Mouse (Mus musculus): ENCODE measurements around the gene Rbfox1.

The Rbfox1 gene

DNA sequence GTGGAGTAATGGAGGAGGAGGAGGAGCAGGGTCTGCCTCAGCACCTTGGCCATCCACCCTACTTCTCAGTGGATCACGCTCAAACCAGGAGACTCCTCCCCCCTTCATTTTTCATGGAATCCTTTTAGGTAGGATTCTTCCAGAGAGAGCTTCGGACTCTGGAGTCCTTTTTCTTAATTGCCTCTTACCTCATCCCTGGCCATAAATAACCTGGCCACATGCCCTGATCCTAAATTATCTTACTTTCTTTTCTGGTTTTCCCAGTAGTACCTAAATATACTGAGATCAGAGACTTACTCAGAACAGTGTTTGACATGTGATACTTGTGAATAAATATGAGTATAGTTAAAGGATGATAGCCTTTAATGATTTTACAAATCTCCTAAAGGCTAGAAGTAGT is 1042.5 kb downstream of the Rbfox1 start:
- DNase-seq (ENCODE audit: low spot score) = no peak

DNA sequence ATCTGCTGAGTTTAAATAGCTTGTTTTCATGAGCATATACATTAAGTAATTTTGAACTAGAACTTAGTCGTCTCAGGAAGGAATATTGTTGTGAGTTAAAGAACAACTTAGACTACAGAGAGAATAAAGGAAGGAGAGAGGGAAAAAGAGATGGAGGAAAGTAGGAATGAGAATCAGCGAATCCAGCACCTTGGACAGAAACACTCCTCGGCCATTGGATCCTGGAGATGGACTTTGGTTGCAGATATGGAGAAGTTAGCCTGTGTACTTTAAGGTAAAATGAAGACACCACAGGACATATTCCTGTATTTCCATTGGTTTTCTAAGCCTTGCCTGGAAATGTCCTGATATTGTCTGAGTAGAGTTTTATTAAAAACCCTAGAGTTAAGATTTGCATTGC is 1045.6 kb downstream of the Rbfox1 start:
- DNase-seq (ENCODE audit: low spot score) = no peak

DNA sequence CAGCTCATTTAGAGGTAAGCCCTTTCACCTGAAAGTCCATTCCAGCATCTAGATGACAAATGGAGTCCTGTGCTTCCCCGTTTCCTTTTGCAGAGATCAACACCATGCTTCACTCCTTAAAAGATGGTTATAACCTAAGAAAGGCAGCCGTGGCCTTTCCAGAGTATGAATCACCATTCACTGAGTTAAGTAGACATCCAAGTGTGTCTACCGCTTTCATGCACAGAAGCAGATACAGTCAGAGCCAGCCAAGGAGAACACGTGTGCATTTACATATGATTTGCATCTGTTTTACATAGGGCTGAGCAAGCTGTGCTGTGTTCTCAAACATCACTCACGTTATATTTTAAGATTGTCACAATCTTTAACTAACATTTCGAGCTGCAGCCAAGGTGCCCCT is 1061.0 kb downstream of the Rbfox1 start:
- DNase-seq (ENCODE audit: low spot score) = no peak

DNA sequence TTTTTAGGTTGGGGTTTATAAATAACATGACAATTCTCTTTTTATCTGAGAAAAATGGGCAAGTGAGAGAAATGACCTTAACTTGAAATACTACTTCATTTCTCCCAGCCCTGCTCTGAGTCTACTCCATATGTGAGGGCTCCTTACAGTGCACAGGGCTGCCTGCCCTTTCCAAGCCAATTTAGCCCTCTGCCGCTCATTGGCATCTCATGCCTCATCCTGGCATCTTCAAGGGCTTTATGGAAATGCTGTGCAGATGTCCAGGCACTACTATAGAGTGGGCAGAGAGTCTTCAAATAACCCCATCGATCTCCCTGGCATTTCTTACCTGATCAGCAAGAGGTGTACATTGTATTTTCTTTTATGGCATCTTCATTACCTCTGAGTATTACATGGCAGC is 1064.5 kb downstream of the Rbfox1 start:
- DNase-seq (ENCODE audit: low spot score) = no peak

DNA sequence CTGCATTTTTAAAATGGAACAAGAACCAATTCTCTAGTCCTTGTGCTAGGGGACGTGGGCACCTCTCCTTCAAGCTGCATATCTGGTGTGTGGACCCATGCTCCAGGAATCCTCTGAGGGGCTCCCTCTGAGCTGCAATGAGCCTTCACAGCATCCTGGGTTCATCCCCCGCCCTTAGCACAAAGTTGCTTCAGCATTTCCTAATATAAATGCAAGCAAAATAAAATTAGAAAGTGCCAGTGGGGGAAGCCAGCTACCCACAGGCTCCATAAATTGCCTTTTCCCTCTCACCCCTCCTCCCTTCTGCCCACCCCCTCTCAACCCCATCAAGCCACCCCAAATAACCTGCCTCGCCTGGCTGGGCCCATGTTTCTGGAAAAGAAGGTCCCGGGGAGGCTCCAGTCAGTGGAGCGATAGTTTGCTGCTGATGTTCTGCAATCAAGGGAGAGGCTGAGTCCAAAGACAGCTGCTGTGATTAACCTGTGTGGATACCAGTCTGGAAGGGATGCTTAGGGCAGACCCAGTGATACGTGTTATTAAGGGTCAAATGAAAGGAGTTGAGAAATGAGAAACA is 1070.0 kb downstream of the Rbfox1 start:
- no peak for DNase-seq (ENCODE audit: low spot score)

DNA sequence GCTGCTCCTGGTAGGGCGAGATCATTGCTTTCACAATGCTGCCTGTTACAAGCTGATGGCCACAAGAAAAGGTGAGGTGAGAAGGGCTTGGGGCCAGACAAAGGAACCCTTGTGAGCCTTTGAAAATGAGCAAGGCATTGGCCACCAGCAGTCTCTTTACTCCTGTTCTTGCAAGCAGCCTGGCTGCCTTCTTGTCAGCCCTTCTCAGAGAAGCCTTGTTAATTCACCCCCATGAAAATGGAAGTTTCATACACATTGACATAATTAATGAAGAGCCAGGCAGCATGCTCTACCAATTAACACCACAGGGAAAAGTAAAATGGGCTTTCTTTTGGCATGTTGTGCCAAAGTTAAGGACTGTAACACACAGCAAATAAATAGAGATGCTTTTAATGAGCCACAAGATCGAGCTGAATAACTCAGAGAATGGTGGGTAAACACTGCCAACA is 1076.8 kb downstream of the Rbfox1 start:
- DNase-seq (ENCODE audit: low spot score) = no peak

DNA sequence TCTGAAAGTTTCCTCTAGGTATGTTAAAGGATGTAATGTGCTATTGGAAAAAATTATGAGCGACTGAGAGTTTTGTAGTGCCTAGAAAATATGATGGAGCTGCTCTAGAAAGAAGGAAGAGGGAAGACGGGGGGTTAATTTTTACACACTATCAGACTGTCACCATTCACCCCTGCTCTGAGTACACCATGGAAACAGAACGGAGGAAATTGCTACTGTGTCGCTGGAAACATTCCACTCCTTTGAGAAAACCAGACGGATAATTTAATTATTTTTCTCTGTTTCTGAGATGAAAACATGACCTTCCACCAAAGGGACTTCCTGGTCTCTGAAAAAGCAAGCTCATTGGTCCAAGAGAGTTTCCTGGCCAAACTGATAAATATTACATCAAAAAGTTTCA is 1077.4 kb downstream of the Rbfox1 start:
- no peak for DNase-seq (ENCODE audit: low spot score)

DNA sequence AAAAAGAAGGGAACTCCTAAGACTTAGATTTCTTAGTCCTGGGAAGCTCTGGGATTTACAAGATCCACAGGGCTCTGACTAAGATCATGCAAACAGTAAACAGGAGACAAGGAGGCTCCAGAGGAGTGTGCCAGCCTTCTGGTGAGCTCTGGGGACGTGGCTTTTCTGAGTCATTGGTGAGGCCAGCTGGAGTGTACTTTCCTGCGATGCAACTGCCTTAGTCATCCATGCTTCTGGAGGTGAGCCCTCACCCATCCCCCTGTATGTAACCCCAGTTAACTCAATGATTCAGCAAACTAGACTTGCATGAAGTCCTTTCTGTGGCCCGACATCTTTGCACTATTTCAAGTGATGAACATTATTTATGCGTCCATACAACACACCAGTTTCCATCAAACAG is 1078.4 kb downstream of the Rbfox1 start:
- DNase-seq (ENCODE audit: low spot score) = no peak

DNA sequence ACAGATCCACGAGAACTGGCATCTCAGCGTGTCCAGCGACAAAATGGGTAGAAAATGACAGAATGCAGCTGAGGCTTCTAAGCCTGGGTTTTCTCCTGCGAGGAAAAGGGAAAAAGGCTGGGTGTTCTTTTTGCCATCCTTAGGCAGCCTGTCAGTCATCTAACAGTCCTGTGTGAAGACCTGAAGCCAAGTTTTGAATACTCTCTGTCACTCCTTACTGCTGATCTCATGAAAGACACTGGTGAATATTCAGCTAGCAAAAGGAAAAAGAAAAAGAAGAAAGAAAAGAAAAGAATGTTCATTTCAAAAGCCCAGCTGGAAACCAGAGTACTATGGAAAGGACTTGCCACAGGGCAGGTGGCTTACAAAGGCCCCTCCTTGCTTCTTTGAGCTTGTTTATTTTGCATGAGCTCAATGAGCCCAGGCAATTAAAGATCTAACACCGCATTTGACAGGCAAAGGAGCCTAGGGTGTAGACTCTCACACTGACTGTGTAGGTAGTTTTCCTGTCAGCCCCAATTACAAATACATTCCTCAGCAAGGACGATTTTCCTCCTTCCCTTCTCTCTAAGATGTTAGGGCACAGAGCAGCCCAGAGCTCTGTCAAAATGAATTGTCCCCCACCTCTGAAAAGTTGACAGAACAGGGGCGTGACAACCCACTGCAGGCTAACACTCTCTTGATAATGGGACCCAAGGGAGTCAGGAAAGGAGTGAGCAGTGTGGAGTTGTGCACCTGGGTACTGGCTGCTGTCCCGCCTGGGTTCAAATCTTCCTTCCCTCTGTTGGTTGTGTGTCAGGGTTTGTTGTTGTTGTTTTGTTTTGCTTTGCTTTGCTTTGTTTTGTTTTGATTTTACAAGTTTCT is 1079.8 kb downstream of the Rbfox1 start:
- no peak for DNase-seq (ENCODE audit: low spot score)

DNA sequence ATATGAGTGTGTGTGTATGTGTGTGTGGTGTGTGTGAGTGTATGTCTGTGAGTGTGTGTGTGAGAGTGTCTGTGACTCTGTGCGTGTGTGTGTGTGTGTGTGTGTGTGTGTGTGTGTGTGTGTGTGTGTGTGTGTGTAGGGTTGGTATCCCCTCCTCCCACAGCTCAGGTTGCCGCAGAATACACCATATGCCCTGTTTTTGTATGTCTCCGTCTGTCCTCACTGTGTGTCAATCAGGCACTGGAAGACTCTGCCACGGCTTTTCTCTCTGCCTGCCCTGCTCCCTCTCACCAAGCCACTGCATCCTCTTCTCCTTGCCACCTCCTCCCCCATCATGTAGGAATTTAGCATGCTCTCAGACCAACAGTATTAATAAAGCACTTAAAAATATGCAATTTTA is 1084.8 kb downstream of the Rbfox1 start:
- DNase-seq (ENCODE audit: low spot score) = no peak

DNA sequence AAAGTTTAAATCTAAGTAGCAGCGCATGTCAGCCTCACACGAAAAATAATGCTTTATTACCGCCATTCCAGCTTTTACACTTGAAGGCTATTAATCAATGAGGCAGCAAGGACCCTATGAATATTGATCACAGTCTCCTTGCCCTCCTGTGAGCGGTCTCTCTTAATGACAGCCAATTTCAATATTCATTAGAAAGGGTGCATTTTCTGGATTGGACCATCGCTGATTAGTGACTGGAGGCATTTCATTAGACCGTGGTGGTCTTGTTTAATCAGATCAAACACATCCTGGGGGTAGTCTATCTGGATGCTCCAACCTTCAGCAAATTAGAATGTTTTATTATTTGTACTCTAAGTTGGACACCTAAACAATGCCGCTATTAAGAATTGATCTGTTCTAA is 1091.2 kb downstream of the Rbfox1 start:
- DNase-seq (ENCODE audit: low spot score) = no peak

DNA sequence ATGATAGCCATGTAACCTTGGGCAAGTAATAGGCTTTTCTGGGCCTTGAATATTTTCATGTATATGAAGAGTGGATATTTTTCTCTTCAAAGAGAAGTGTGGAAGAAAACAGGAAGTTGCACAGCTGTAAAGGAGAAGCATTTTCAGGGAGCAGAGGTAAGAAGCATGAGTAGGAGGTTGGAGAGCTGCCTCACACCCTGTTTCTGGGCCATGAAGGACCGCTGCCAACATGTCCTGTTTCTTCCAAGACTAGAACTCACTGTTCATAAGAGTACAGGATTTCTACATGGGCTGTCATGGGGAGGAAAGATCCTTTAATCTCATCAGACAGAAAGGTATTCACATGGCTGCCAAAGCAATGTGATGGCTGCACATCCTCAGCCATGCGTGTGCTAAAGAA is 1098.8 kb downstream of the Rbfox1 start:
- DNase-seq (ENCODE audit: low spot score) = no peak

DNA sequence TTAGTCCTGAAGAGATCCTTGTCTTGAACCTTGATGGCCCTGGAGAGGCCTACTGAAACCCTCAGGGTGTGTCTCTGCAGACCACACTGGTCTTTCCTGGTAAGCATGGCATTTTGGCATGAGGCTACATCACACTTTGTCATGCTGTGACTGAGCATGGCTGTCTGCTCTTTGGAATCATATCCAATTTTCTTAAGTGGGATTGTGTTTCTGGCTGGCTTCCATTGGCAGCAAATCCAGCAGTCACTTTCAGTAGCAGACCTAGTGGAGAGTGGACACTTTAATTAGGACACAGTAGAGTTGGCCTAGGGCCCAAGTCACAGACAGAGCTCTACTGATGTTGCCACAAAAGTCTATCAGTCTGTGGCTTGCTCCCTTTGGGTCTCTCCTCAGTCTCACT is 1100.9 kb downstream of the Rbfox1 start:
- DNase-seq (ENCODE audit: low spot score) = no peak

DNA sequence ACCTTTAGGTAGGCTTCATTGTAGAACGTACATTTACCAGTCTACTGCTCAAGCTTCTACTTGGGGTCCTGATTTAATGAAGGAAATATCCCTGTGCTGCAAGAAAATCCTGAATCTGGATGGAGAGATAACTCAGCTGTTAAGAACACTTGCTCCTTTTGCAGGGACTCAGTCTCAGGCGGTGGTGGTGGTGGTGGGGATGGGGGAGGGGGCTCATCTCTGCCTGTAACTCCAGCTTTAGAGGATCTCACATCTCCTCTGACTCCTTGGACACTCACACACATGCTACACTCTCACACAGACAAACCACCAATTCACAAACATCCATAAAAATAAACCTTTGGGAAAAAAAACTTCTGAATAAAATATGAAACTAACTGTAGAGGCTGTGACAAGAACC is 1101.3 kb downstream of the Rbfox1 start:
- DNase-seq (ENCODE audit: low spot score) = no peak

DNA sequence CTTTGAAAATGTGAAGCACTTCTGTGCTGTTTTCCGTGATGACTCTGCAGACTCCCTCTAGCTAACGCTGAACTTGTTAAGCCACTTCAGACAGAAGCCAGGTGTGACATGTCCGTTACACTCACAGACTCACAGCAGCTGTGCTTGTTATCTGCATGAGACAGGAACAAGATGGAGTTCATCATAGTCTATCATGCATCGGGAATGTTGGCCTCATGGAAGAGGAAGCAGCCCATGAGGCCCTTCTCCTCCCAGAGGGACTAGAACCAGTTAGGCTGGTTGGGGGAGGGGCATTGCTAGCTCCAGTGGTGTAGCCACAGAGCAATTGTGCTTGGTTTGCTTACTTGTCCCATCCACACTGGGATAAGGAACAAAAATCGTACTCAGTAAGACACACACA is 1107.1 kb downstream of the Rbfox1 start:
- DNase-seq (ENCODE audit: low spot score) = peak; percentile 3

DNA sequence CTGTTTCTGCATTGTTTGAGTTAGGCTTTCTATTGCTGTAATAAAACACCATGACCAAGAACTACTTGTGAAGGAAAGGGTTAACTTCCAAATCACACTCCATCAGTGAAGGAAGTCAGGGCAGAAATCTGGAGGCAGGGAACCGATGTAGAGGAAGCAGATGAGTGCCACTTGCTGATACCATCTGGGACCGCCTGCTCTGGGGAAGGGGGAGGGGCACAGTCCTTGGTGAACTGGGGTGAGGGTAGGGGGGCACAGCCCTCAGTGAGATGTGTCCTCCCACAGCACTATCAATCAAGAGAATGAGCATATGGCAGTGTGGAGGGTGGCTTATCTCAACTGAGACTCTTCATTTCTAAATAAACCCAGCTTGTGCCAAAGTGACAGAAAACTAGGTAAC is 1108.0 kb downstream of the Rbfox1 start:
- DNase-seq (ENCODE audit: low spot score) = no peak

DNA sequence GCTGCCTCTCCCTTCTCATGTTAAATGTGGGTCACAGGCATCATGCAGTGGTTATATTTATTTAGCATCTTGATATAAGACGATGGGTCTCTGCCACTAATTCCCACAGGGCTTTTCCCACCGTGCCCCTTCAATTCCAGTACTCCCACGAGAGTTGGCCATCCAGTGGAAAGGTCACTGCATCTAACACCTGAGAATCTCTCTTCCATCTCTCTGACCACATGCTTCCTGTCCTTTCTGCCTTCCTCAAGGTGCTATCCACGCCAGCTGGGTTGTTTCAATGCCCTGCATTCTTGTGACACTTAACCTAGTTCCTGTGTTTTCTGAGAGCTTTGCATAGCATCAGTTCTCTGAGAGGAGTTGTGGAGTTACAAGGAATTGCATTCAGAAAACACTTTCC is 1112.0 kb downstream of the Rbfox1 start:
- DNase-seq (ENCODE audit: low spot score) = no peak

DNA sequence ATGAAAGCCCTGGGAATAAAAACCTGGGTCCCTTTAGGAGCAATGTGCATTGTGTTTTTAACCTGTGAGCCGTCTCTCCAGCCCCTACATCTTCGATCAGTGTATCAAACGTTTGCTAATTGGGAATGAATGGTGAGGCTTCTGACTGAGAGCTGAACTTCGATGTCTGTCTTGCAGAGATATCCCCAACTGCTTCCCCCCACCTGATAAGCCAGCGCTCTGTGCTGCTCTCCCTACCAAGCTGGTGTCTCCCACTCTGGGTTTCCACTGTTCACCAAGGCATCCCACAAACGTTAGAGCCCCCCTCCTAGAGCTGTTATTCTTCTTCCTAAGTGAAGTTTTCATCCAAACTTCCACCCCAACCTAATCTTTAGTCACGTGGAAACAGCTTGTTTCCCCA is 1112.7 kb downstream of the Rbfox1 start:
- no peak for DNase-seq (ENCODE audit: low spot score)

DNA sequence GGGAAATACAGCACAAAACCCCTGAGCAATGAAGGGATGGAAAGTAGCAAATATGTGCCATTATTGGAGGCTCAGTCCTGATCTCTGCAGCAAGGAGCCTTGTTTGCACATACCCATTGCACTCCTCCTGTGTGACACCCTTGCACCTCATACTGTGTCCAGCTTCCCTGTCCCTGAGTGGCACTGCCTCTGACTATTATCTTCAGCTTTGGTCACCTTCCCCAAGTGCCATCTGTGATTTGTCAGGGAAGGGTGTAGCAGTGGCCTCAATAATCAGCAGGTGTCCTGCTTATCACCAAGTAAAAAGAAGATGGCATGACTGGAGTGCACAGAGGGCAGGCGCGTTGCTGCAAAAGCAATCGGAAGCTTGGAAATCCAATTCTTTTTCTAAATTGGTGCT is 1119.4 kb downstream of the Rbfox1 start:
- no peak for DNase-seq (ENCODE audit: low spot score)

DNA sequence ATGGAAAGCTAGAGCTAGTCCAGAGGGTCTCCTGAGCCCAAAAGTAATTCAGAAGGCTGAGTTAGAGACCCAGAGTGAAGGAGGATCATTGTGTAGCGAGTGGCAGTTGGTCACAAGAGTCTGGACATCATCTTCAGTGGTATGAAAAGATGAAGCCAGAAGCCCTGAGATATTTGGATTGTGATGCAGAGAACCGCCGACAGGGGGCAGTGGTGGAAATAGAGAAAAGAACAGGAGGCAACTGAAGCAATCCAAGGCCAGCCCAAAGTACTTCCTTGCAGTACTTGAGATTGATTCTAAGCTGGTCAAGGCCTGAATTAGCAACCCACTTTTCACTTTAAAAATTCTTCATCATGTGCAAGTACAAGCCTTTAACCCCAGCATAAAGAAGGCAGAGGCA is 1120.3 kb downstream of the Rbfox1 start:
- peak; percentile 12 for DNase-seq (ENCODE audit: low spot score)

DNA sequence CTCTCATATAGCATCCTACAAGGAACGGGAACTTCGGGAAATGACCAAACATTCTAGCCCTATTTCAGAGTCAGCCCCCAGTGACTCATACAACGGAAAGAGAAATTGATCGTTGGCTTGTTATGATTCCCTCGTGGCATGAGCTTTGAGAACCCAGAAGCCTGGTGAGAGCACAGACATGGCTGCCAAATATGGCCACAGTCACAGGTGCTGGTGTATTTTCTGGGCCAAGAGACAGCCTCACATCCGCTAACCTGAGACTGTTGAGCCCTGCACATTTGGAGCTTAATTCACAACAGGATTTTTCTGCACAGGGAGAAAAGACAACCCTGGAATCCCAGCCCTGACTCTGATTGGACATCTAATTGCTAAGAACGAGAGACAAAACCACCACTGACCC is 1132.2 kb downstream of the Rbfox1 start:
- DNase-seq (ENCODE audit: low spot score) = no peak

DNA sequence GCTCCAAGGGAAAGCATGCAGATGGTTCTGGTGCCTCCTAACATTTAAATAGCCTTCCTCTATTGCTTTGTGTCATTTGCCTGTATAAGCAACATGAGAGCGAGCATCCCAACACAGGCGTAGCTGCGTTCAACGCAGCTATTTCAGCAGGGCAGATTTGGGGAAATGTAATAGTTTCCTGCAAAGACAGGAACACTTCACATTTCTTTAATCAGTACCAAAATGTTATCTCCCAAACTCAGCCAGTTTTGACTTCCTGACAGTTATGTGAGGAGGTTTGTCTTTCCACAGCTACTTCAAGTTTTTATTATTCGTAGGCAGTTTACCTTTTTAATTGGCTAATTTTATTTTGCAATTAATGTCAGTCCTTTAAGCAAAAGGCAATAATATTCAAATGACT is 1149.1 kb downstream of the Rbfox1 start:
- DNase-seq (ENCODE audit: low spot score) = no peak

DNA sequence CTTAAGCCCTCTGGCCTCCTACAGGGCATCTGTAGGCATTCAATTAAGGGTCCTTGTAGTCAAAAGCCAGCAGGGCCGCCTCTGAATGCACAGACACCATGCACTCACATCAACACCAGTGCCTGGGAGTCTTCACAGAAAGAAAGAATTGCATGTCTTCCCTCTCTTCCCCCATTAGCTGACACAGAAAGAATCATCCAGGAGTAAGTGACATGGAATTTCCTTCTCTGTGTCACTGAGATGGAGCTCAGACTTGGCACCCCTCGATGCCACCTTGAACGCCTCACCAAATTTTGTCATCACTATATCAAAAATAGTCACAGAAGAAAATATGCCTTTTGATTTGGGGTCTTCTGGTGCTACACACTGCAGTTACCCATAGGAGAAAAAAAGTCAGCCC is 1151.4 kb downstream of the Rbfox1 start:
- DNase-seq (ENCODE audit: low spot score) = no peak

DNA sequence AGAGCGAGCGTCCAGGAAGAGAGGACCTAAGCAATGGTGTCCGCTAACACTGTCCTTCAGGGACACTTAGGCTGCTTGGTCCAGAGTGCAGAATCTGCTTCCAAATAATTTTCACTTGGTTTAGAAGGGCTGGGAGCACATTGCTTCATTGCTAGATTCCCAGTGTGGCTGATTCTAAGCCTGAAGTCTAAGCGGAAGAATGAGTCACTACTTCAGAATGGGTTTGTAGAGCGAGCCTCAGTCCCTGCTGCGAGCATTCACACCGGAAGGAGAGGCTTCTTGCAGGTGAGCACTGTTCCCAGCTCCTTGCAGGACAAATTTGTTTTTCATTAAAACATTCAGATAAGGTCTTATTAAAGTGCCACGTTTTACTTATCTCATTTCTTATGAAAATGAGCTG is 1151.8 kb downstream of the Rbfox1 start:
- DNase-seq (ENCODE audit: low spot score) = no peak

Data from urinary bladder, postnatal 25 days (tissue).